Mouse (Mus musculus) heart, adult 18-20 months (tissue): ENCODE results near the gene Gzme. TPM values are rescaled to one million over a fixed set of nuclear protein-coding genes. Genes with fewer than 3 reads are reported as not detected.
"Not testable (repeated sequence)": the region's sequence is repeated elsewhere in the genome, so short reads cannot be mapped to it uniquely, and the experiment has no call there.

Experiments used
- DNase-seq, 2 experiments: peaks; one replicate each; pipeline ENCODE4 v3.0.0; 2021 to 2022; ENCODE audit warnings: mixed read lengths in 1 of 2
- long read RNA-seq, 2 experiments: library from polyadenylated mRNA; stranded (forward); transcript quantifications; one replicate each; pipeline ENCODE4 v2.0.0; 2021
- total RNA-seq, 2 experiments: library from RNA; stranded (reverse); gene quantifications; 2 replicates each; pipeline ENCODE4 v1.2.3; 2021

Gzme gene
- total RNA-seq = not detected
- long read RNA-seq, experiment 1 = 0 reads
- long read RNA-seq, experiment 2 = 0 reads

DNA sequence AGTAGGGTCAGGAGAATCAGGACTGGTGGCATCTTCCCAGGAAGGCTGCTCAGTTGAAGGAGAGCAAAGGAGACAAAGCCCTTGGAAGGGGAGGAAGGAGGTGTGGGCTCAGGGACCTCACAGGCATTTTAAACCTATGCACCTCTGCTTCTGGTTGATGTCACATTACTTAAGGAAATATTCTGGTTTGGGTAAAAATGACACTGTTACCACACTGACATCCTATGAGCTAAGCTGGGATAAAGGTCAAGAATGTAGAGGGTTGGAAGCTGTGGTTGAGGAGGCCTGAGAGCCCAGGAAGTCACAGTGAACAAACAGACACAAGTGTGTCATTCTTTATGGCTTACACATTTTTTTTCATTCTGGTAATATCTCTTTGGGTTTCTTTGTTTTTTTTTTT lies at the start of gene Gzme:
Gene Gzme (minus strand): TSS at position 101 of the 400 bp plus-strand sequence.
- no peak for DNase-seq

DNA sequence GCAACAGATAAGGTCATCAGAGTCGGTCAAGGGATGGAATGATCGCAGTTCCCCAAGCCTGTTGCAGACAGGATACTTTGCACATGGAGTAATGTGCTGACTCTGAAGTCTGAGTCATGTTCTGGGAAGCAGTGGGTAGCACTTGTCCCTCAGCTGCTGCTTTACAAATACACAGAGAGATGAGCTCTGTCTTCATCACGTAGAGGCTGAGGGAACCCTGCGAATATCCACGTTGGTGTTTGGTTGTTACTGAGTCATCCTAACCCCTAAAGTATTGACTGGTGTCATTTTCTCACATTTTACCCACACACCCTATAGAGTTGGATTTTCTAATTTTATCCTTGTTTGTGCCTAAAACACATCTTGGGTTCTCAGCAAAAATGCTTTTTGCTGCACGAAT lies 47.6 kb upstream of the Gzme start:
- no peak for DNase-seq

DNA sequence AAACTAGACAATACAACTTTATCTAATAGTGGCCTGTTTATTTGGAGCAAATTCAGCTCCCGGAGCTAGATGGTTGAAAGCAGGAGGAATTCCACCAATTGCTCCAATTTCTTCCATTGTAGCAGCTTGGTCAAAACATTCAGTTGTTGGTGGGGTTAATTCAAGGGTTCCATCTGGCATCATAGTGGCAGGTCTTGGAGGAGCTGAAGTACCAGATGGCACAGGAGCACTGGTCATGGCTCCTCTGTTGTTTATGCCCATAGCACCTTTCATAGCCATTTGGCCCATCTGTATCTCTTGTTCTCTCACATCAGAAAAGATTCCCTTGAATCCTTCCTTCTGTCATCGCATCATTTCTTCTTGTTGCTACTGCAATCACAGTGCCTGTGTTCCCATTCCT lies 41.7 kb upstream of the Gzme start:
- DNase-seq = no peak

DNA sequence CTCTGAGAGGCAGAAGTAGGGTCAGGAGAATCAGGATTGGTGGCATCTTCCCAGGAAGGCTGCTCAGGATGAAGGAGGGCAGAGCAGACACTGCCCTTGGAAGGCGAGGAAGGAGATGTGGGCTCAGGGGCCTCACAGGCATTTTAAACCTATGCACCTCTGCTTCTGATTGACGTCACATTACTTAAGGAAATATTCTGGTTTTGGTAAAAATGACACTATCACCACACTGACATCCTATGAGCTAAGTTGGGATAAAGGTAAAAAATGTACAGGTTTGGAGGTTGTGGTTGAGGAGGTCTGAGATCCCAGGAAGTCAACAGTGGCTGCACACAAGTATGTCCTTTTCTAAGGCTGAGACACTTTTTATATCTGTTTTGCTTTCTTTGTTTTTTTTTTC lies 39.1 kb upstream of the Gzme start, which contains the start of gene Gzmg:
Gene Gzmg (minus strand): TSS at position 101 of the 400 bp plus-strand sequence.
- not testable (repeated sequence) for DNase-seq

DNA sequence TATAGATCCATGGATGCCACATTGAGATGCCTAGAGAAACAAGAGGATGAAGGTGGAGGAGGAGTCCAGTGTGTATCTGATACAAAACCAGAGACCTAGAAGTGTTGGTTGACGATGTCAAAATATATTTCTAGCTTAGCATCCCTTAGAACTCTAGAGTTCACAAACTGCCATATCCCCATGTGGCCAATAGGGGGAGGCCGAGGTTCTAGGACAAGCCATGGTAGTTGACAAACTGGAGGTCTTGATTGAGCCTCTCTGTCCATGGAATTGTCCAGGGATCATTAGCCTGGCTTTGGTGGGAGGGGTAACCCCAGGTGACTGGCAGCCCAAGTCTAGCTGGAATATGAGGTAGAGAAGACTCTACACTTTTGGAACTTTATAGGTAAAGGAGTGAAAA lies 34.9 kb upstream of the Gzme start:
- DNase-seq = no peak

GRCm38 (mm10) chr14:56133675-56134074 lies 13.2 kb upstream of the Gzme start:
- not testable (repeated sequence) for DNase-seq

DNA sequence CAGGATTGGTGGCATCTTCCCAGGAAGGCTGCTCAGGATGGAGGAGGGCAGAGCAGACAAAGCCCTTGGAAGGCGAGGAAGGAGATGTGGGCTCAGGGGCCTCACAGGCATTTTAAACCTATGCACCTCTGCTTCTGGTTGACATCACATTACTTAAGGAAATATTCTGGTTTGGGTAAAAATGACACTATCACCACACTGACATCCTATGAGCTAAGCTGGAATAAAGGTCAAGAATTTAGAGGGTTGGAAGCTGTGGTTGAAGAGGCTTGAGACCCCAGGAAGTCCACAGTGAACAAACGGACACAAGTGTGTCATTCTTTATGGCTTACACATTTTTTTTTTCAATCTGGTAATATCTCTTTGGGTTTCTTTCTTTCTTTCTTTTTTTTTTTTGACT lies 12.1 kb upstream of the Gzme start, which contains the start of gene Gzmd:
Gene Gzmd (minus strand): TSS at position 101 of the 400 bp plus-strand sequence.
- not testable (repeated sequence) for DNase-seq

DNA sequence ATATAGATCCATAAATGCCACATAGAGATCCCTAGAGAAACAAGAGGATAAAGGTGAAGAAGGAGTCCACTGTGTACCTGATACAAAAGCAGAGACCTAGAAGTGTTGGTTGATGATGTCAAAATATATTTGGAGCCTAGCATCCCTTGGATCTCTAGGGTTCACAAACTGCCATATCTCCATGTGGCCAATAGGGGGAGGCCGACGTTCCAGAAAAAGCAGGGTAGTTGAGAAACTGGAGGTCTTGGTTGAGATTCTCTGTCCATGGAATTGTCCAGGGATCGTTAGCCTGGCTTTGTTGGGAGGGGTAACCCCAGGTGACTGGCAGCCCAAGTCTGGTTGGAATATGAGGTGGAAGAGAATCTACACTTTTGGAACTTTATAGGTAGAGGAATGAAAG lies 7.9 kb upstream of the Gzme start:
- DNase-seq = no peak

DNA sequence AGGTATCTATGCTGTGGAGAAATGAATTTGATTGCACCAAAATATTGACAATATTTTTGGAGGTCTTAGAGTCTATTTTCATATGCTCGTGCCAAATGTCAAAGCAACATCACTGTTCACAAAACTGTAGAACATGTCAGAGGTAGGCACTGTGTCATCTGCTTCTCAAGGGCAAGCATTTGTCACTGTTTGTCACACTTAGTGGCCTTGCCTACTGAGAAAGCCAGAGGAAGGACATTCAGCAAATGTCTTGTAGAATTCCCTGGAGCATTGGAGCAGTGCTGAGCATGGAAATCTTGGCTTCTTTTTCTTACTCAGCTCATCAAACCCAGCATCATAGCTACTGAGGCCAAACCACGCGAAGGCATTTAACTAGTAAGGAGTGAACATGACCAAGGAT lies 3.1 kb upstream of the Gzme start:
- DNase-seq = no peak

- not testable (repeated sequence) for DNase-seq
These were observed 4.7 kb downstream of the Gzme start for GRCm38 (mm10) chr14:56115531-56116310.

GRCm38 (mm10) chr14:56105447-56106180 lies 14.8 kb downstream of the Gzme start:
- no peak for DNase-seq

- no peak for DNase-seq
These were observed 15.4 kb downstream of the Gzme start for GRCm38 (mm10) chr14:56105016-56105415.

- DNase-seq = no peak
These were observed 17.0 kb downstream of the Gzme start for GRCm38 (mm10) chr14:56103452-56103851.

DNA sequence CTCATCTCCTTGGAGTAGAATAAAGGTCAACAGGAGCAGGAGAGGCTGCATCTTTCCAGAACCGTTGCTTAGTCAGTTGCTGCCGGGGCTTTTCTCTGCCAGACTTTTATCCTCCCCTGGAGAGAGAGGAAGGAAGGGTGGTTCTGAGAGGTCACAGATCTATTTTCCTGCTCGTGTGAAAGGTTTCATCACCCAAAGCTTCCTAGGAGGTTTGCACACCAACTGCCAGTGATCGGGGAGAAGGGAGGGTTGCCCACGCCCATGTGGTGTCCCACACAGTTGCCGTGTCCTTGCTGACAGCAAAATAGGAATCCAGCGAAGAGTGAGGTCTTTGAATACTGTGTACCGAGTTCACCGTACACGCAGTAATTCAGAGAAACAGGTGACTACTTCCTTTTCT lies 18.0 kb downstream of the Gzme start, which contains the start of gene Ctsg:
Gene Ctsg (minus strand): TSS at position 189 of the 400 bp plus-strand sequence.
- DNase-seq = no peak

GRCm38 (mm10) chr14:56098940-56099339 lies 21.5 kb downstream of the Gzme start:
- no peak for DNase-seq

GRCm38 (mm10) chr14:56097597-56097996 lies 22.8 kb downstream of the Gzme start:
- no peak for DNase-seq

DNA sequence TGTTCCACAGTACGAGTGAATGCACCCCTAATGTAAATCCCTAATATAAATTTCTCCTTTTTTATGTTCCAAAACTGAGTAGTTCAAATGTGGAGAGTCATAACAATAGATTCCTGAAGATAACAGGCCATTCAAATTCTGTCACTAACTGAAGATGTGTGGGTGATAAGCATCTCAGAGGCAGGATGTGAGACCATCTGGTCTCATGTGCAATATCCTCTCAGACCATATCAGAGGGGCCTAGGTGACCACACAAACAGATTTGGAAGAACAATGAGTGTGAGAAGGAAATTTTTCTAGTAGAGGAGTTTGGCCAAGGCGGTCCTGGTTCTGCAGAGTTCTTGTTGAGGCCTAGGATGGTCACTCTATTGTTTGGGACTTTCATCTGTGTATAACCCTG lies 27.1 kb downstream of the Gzme start:
- no peak for DNase-seq

- DNase-seq = no peak
These were observed 33.7 kb downstream of the Gzme start for GRCm38 (mm10) chr14:56086711-56087110.

DNA sequence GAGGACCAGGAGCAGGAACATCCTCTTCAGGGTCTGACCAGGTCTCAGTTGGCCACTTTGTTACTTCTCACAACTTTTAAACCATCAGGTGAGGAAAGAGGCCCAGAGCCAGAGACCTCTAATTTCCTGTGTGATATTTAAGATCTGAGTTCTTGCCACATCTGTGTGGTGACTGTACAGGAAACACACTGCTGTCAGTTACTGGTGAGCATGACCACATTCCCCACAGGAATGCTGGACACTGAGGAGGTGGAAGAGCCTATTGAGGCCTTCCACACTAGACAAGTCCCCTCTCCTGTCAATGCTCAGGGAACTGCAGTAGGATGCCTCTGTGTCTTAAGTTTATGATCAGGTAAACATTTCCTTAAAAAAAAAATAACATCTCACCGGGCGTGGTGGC lies 35.3 kb downstream of the Gzme start, which contains the start of gene Mcpt8:
Gene Mcpt8 (minus strand): TSS at position 107 of the 400 bp plus-strand sequence.
- DNase-seq = no peak

GRCm38 (mm10) chr14:56082016-56082415 lies 38.4 kb downstream of the Gzme start:
- DNase-seq = no peak
